Mouse (Mus musculus) fibroblast of lung, adult 2 months (primary cell): ENCODE data around the gene Smc1b.
"Not testable (repeated sequence)": the region's sequence is repeated elsewhere in the genome, so short reads cannot be mapped to it uniquely, and the experiment has no call there.

Experiments
- DNase-seq: peaks from one replicate; pipeline ENCODE4 v3.0.0-alpha.2; 2011; ENCODE audit warnings: low read depth

Gene Smc1b

DNA sequence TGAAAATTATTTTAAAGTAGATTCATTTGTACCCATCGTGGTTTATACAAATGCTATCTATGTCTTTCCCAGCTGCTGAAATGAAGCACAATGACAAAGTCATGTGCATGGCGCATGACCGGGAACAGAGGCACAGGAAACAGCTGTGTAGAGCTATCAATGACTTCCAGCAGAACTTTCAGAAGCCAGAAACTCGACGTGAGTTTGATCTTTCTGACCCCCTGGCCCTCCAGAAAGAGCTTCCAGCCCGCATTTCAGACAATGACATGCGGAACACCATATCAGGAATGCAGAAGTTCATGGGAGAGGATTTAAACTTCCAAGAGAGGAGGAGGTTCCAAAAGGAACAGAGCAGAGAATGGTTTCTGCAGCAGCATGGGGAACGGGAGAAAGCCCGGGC, 3.4 kb upstream of the Smc1b start:
- DNase-seq = no peak

- DNase-seq = no peak
These were observed 393 bp upstream of the Smc1b start for GRCm38 (mm10) chr15:85132193-85132520.

DNA sequence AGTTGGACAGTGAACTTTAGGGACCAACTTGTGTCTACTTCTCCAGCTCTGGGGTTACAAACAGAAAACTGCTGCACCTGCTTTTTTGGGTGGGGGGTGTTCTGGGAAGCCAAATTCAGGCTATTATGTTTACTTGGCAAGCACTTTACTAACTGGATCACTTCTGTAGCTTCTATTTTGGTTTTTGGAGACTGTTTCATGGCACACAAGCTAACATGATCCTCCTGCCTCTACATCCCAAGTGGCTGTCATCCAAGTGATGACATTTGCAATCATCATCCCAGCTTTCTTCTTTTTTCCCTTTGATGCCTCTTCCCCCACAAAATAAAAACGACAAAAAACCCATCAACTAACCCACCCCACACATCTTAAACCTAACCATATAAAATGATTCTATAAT, 46.1 kb downstream of the Smc1b start:
- no peak for DNase-seq

GRCm38 (mm10) chr15:85072651-85073050, 59.1 kb downstream of the Smc1b start:
- DNase-seq = no peak

- DNase-seq = peak; percentile 46
These were observed 61.2 kb downstream of the Smc1b start for GRCm38 (mm10) chr15:85070561-85070960.

- DNase-seq = no peak
These were observed 68.3 kb downstream of the Smc1b start for GRCm38 (mm10) chr15:85063421-85063820.

- no peak for DNase-seq
These were observed 76.6 kb downstream of the Smc1b start for GRCm38 (mm10) chr15:85055186-85055585.

GRCm38 (mm10) chr15:85054098-85054497, 77.7 kb downstream of the Smc1b start:
- no peak for DNase-seq

DNA sequence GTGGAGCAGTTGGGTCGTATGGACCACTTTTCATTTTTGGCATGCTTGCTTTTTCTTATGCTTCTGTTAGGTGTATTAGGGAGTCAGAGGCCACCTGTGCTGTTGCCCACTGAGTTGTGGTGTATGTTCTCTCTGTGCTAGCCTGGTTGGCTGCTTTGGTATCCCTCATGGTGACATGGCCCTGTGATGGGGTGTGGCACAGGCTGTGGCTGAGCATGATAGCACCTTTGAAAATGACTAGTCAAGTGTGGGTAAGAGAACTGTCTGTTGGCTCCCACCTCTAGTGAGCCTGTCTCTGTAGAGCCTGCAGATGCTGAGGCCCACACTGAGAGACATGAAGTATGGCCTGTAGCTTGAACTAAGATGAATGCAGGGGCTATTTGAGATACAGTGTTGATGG, 82.0 kb downstream of the Smc1b start:
- DNase-seq = no peak

DNA sequence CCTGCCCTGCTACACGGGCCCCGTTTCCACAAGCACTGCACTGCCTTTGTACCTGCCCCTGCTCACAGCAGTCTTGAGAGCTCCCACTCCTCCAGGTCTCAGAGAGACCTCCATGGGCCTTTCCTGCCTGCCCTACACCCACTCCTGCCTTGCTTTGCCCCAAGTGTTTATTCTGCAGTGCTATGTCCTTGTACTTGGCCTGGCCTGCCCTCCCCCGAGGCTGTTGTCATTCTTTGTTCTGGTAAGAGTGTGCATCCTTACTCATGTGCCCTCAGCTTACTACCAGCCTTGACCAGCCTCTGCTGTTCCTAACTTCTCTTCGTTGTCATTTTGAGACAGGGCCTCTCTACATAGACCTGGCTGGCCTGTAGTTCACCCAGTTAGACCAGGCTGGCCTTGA, 83.9 kb downstream of the Smc1b start:
- no peak for DNase-seq

- DNase-seq = no peak
These were observed 85.4 kb downstream of the Smc1b start for GRCm38 (mm10) chr15:85046230-85046950.

DNA sequence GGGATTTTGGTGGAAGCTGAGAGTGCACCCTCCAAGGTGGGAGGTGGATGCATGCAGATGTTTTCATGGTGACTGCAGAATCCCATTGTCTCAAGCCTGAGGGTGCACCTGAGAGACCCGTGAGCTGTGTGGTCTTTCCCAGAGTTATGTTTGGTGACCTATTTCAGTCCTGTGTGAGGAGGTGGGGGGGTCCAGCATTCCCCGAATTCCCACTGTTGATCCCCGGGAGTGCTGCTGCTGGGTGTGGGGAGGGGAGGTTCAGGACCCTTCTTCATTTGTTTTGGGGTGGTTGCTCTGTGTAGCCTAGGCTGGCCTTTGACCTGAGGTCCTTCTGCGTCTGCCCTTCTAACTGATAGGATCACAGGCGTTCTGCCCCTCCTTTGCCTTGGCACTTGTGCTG, 88.0 kb downstream of the Smc1b start:
- no peak for DNase-seq

DNA sequence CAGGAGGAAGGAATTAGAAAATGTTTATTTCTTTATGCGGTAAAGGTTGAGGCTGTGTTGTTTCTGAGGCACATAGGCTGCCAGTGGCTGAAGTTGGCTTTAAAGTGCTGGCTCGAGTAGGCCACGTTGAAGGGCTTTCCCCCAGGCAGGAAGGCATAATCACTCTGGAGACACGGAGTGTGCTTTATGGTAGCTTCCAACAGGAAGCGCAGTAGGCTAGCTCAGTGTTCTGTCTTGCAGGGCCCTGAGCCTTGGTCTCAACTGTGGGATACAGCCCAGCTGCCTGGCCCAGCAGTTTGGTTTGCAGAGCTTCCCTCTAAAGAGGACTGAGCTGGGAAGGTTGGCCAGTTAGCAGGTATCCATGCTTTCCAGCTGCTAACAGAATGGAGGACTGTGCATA, 88.6 kb downstream of the Smc1b start:
- no peak for DNase-seq

GRCm38 (mm10) chr15:85042361-85042954, 89.3 kb downstream of the Smc1b start:
- peak; percentile 97 for DNase-seq

DNA sequence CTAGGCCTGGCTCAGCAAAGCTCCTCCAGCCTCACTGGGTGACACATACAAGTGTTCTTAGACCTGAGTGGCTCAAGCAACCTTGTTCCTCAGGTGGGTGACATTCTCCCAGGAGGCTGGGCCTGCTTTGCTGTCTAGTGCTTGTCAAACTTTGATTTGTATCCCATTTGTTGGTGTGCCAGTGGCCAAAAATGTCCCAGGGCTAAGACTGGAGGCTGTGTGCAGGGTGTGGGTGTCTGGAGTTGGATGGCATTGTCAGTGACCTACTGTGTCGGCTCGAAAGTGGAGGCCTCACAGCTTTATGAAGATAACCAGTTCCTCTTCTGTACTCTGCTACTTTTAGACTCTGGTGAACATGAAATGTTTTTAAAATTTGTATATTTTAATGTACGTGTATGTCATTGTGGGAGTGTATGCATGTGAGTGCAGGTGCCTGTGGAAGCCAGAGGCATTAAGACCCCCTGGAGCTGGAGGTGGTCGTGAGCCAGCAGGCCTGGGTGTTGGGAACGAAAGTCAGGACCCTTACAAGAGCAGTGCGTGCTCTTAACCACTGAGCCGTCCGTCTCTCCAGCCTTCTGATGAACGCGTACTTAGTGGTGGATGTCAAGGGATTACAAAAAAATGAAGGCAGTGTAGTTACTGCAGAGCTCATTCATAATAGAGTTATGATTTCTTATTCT, 90.1 kb downstream of the Smc1b start:
- DNase-seq = no peak

DNA sequence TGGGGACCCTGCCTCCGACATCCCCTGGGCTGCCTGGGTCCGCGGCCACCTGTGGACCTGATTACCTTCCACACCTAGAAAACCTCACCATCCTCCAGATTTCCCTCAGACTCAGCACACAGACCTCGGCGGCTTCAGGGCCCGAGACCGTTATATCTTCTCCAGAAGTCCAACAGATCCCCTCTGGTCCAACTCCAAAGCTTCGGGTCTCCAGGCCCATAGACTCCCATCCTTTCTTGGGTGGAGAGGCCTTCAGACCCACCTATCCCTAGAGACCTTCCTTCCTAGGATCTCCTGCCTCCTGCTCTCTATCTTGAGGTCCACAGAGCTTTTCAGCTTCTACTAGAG, 94.4 kb downstream of the Smc1b start:
- DNase-seq = no peak

DNA sequence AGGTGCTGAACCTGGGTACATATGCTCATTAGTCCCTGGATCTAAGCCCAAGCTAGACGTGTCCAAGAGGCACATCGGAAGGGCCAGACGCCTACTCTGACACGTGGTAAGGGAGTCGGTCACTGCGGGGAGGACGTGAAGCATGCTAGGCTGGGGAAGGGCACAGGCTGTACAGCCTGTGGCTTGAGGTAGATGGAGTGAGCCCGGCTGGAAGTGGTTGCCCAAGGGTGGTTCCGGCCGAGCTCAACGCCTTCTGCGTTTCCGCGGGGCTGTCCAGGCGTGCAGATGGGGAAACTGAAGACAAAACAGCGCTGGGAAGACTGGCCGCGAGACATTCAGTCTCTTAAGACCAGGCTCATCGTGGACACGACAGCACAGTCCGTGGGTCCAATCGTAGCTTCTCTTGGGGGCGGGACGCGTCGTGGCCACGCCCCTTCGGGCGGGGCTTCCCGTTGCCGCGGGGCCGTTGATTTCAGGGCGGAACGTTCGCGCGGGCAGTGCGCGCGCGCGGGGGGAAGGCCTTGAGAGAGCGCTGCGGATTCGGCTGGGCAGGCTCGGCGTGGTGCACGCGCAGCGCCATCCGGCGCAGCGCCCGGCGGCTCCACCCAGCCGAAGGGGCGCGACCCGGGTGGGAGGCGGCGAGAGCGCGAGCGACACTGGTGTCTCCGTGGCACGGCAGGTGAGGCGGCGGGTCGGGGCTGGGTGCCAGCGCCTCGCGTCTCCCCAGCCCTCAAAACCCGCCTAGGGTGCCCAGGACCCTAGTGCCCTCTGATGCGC, 95.0 kb downstream of the Smc1b start:
- DNase-seq = peak; percentile 86

- DNase-seq = not testable (repeated sequence)
These were observed 97.8 kb downstream of the Smc1b start for GRCm38 (mm10) chr15:85033916-85034315.

GRCm38 (mm10) chr15:85031866-85032265, 99.9 kb downstream of the Smc1b start:
- DNase-seq = no peak

- DNase-seq = not testable (repeated sequence)
These were observed 101.1 kb downstream of the Smc1b start for GRCm38 (mm10) chr15:85030643-85031042.

- DNase-seq = not testable (repeated sequence)
These were observed 103.1 kb downstream of the Smc1b start, which contains the start of gene Fam118a for GRCm38 (mm10) chr15:85028648-85029047. Fam118a (plus strand) TSS chr15:85028948.

DNA sequence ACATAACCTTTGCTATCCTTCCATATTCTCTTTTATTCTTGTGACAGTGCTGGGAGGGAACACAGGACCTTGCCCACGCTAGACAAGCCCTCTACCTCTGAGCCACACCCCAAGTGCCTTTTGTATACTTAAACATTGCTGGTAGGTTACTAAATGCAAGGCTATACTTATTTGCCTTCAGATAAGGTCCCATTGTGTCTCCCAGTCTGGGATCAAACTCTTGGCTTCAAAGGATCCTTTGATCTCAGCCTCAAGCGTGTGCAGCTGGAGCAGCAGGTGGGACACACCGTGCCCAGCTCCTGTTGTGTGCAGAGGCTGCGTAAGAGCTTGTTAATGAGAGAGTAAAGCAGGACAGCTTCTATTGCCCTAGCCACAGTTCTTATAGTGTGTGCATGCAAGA, 104.0 kb downstream of the Smc1b start:
- no peak for DNase-seq

- no peak for DNase-seq
These were observed 105.6 kb downstream of the Smc1b start for GRCm38 (mm10) chr15:85026197-85026596.
